Mouse (Mus musculus) lung, postnatal 0 days (tissue): ENCODE measurements around the gene Bricd5. TPM values are rescaled to one million over a fixed set of nuclear protein-coding genes. Genes with fewer than 3 reads are reported as not detected.
A peak's percentile ranks its signal among the peaks of the same experiment; 100 is the strongest.
"Not testable (repeated sequence)": the region's sequence is repeated elsewhere in the genome, so short reads cannot be mapped to it uniquely, and the experiment has no call there.

ENCODE experiments used
- ATAC-seq: fragments of 200-750 bp; cut with Nextera tagmentation; 2 replicates; pipeline ENCODE4 v1.8.0; 2017; ENCODE audit warnings: moderate library complexity
- DNase-seq: peaks from one replicate; pipeline ENCODE4 v3.0.0-alpha.2; 2016; ENCODE audit warnings: low spot score
- H3K27ac ChIP-seq: fragments of 300-500 bp; sonication (generic); 2 replicates; pipeline ENCODE4 v1.5.1; 2014; ENCODE audit warnings: antibody characterized with exemption, mild to moderate bottlenecking, low read length, mixed read lengths
- H3K27me3 ChIP-seq: fragments of 300-500 bp; sonication (generic); replicated peaks from 2 replicates; pipeline ENCODE4 v1.6.1; 2014; ENCODE audit warnings: low read length, mixed read lengths; ENCODE audit not compliant: insufficient read depth
- H3K36me3 ChIP-seq: fragments of 300-500 bp; sonication (generic); 2 replicates; pipeline ENCODE4 v1.6.1; 2014; ENCODE audit warnings: low read length, mixed read lengths; ENCODE audit not compliant: insufficient read depth
- H3K4me1 ChIP-seq: fragments of 300-500 bp; sonication (generic); 2 replicates; pipeline ENCODE4 v1.6.1; 2014; ENCODE audit warnings: antibody characterized with exemption, low read depth, low read length, mixed read lengths; ENCODE audit not compliant: insufficient read depth
- H3K4me2 ChIP-seq: fragments of 300-500 bp; sonication (generic); replicated peaks from 2 replicates; pipeline ENCODE4 v1.6.1; 2014; ENCODE audit warnings: low read depth, mild to moderate bottlenecking, low read length, moderate library complexity, mixed read lengths
- H3K4me3 ChIP-seq: fragments of 300-500 bp; sonication (generic); 2 replicates; pipeline ENCODE4 v1.5.1; 2014; ENCODE audit warnings: low read depth, low read length
- H3K9ac ChIP-seq: fragments of 300-500 bp; sonication (generic); replicated peaks from 2 replicates; pipeline ENCODE4 v1.6.1; 2014; ENCODE audit warnings: low read depth, mild to moderate bottlenecking
- H3K9me3 ChIP-seq: fragments of 300-500 bp; sonication (generic); 2 replicates; pipeline ENCODE4 v1.6.1; 2016; ENCODE audit warnings: low read length, mixed read lengths
- CTCF ChIP-seq: IDR thresholded peaks from 2 replicates; pipeline ENCODE4 v1.5.1; 2016; ENCODE audit warnings: antibody characterized with exemption, mild to moderate bottlenecking
- EP300 ChIP-seq: IDR thresholded peaks from 2 replicates; pipeline ENCODE4 v1.6.1; 2016; ENCODE audit warnings: antibody characterized with exemption, mild to moderate bottlenecking, control low read depth
- WGBS: fragments of 180-500 bp; shearing (Covaris S2); extraction: QIAGEN DNeasy Blood & Tissue Kit; methylation state at CpG from one replicate; pipeline ENCODE4 v1.1.7; 2014; 5-methylcytosine and 5-hydroxymethylcytosine counted together
- polyA plus RNA-seq: library from polyadenylated mRNA; unstranded; fragments of >200 nt; fragmentation: Nextera tagmentation; extraction: Ambion mirVana; gene quantifications from 2 replicates; pipeline ENCODE4 v1.2.1, GENCODE M21; 2015

The Bricd5 gene
- polyA plus RNA-seq, 1 experiment from 2014 or later: not detected

DNA sequence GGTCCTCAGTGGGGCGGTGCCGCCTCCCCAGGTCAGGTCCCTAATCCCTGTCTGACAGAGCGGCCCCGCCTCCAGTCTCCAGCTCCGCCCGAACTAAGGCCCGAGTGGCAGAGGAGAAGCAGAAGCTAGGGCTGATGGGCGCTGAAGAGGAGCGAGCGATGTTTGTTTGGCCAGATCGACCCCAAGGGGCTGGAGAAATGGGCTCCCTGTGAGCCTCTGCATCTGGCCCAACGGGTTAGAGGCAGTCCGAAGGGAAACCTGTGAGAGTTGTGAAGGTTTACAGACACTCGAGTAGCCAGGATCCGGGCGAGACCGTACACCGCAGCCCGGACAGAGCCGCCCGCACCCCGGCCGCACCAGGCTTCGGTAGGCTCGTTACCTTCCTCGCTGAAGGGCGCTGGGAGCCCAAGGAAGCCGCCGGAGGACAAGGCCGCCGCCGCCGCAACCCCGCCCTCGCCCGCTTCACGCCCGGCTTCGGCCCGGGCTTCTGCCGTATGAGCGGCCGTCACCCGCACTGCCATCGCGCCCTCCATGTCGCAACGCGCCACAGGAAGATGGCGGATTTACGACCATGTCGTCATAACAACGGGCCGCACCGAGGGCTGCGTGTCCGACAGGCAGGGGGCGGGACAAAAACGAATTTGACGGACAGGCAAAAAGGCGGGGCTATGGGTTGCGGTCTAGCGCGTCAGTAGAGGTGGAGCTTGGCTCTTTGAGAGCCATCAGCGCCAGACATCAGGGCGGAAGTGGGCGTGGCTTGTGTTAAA lies 18.7 kb upstream of the Bricd5 start:
- Histone ChIP-seq H3K4me3 (peak overlapping the region; percentile 83), H3K27me3 (no peaks in the 10 kb centered on the region), H3K27ac (peak overlapping the region; percentile 96), H3K36me3 (no peaks in the 10 kb centered on the region), H3K9ac (peak overlapping the region; percentile 83), H3K9me3 (no peaks in the 10 kb centered on the region), H3K4me2 (peak overlapping the region; percentile 64), H3K4me1 (no peaks in the 10 kb centered on the region)
- DNase-seq (peak; percentile 100), ATAC-seq (peak; percentile 93)
- WGBS: 3% methylated on average over 64 of the region's 67 CpGs
- TF ChIP-seq CTCF (peak; percentile 43), EP300 (no peak)

DNA sequence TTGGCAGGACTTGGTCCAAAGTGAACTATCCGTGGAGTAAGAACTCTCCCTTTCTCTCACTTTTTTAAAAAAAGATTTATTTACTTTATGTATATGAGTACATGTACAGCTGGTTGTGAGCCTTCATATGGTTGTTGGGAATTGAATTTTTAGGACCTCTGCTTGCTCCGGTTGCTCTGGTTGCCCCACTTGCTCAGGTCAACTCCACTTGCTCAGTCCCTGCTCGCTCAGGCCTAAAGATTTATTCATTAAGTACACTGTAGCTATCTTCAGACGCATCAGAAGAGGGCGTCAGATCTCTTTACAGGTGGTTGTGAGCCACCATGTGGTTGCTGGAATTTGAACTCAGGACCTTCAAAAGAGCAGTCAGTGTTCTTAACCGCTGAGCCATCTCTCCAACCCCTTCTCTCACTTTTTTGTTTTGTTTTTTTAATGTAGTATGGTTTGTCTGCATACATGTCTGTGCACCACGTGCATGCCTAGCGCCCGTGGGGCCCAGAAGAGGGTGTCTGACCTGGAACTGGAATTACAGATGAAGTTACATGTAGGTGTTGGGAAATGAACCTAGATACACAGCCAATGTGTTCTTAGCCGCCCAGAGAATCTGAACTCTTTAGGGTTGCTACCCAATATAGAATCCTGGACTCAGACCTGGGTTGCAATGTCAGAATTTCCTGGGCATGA lies 18.0 kb upstream of the Bricd5 start:
- H3K27me3 ChIP-seq, H3K9me3 ChIP-seq, H3K4me1 ChIP-seq, H3K36me3 ChIP-seq, H3K9ac ChIP-seq, H3K4me3 ChIP-seq, DNase-seq, H3K27ac ChIP-seq: not testable (repeated sequence)
- 49% methylated on average over 10 of the region's 10 CpGs for WGBS
- peak overlapping the region; percentile 64; the same call in 1 of the 2 replicates for H3K4me2 ChIP-seq
- ATAC-seq: peak; percentile 8

DNA sequence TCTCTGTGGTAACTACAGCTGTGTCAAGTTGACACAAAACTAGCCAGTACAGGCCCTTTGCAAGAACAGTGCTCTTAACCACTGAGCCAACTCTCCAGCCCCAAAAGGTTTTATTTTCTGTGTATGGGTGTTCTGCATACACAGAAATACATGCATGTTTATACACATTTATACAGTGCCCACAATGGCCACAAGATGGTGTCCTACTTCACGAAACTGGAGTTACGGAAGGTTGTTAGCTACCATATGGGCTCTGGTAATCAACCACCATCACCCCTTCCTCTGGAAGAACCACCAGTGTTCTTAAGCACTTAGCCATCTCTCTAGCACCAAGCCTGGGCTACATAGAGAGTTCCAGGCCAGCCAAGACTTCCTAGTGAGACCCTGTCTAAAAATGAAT lies 12.1 kb upstream of the Bricd5 start:
- TF ChIP-seq CTCF: peak; percentile 69
- TF ChIP-seq EP300: no peak
- ATAC-seq: no peak
- 61% methylated on average over 2 of the region's 2 CpGs for WGBS

DNA sequence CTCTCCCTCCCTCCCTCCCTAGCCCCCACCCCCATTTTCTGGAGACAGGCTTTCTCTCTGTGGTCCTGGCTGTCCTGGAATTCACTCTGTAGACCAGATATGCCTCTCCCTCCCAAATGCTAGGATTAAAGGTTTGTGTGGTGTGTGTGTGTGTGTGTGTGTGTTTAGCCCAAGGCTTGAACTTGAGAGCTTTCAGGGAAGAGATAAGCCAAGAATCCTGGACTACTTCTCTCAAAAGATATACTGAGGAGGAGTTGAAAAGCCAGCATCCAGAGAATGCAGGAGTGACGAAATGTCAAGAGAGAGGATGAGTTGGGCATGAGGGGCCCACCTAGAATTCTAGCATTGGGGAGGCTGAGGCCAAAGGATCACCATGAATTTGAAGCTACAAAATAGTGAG lies 10.8 kb upstream of the Bricd5 start:
- Histone ChIP-seq H3K27me3 (no peaks in the 10 kb centered on the region), H3K9ac (no peak overlapping the region), H3K4me2 (no peak overlapping the region), H3K27ac (no peak overlapping the region), H3K9me3 (no peaks in the 10 kb centered on the region), H3K4me3 (no peak overlapping the region), H3K4me1 (no peaks in the 10 kb centered on the region), H3K36me3 (no peaks in the 10 kb centered on the region)
- ATAC-seq (no peak), DNase-seq (no peak)
- WGBS: 55% methylated on average over 1 of the region's 1 CpGs
- TF ChIP-seq EP300 (no peak), CTCF (no peak)

More for the DNA sequence above, 12.1 kb upstream of the Bricd5 start:
- Histone ChIP-seq H3K9ac (no peak overlapping the region), H3K4me3 (no peak overlapping the region), H3K36me3 (no peaks in the 10 kb centered on the region), H3K27ac (no peak overlapping the region), H3K9me3 (no peaks in the 10 kb centered on the region), H3K27me3 (no peaks in the 10 kb centered on the region), H3K4me1 (no peaks in the 10 kb centered on the region), H3K4me2 (no peak overlapping the region)
- DNase-seq: peak; percentile 33

DNA sequence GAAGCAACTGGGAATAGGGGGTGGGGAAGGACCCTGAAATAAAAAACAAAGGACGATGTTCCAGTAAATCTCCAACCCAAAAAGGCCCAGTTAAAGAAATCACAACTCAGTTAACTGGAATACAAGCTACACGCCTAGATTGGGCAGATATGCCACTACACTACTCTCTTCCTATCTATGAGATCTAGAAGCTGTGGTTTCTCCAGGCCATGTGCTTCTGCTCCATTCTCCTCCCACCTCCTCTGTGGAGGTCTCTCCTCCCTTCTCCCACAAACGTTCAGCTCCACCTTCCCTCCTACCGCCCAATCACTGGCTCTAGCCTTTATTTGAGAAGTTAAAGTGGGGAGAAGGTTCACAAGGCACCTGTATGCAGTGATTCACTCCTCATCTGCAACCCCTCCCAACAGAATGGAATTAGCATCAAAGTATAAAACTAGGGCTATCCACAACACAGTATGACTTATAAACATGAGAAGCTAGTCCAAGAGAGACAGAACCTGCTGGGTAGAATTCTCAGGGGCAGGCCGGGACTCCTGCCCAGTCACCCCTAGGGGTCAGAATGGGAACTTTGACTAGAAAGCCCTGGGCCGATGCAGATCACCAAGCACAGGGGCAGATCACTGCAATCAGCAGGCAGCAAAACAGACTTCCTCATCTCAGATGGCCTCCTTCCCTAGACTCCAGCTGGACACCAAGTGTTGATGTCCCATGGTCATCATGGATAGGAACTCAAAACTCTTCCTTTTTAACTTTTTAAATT lies 10.1 kb upstream of the Bricd5 start:
- TF ChIP-seq CTCF: no peak; the same call in 1 of the 2 replicates
- no peak for TF ChIP-seq EP300
- DNase-seq (no peak), ATAC-seq (no peak)
- no peaks in the 10 kb centered on the region for H3K9me3 ChIP-seq
- WGBS: 44% methylated on average over 6 of the region's 6 CpGs
- no peaks in the 10 kb centered on the region for H3K4me1 ChIP-seq
- no peaks in the 10 kb centered on the region for H3K27me3 ChIP-seq
- H3K4me2 ChIP-seq: no peak overlapping the region
- no peak overlapping the region for H3K4me3 ChIP-seq
- H3K27ac ChIP-seq: no peak overlapping the region
- no peak overlapping the region for H3K9ac ChIP-seq
- no peaks in the 10 kb centered on the region for H3K36me3 ChIP-seq

DNA sequence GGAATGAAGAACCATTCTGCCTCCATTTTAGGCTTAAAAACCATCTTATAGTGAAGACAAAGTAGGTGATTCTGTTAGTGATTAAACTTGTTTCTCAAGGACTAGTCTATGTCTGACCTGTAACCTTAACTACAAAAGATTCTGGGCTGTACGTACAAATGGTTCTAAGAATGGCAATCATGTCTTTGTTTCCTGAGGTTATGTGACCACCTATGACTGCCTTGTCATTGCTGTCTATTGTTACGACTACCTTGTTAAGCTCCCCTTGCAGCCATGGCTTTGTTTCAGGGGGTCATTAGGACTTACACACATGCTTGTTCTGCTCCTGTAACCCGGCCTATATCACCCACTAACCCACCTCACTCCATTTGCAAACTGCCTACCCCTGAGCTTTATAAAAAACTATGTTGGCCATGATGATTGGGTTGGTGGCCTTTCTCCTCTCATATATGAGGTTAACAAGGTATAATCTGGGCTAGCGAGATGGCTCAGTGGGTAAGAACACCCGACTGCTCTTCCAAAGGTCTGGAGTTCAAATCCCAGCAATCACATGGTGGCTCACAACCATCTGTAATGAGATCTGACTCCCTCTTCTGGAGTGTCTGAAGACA lies 4.9 kb upstream of the Bricd5 start:
- H3K9ac ChIP-seq: no peak overlapping the region
- no peak for DNase-seq

More for the DNA sequence above, 4.9 kb upstream of the Bricd5 start:
- H3K9me3 ChIP-seq: no peaks in the 10 kb centered on the region
- H3K4me2 ChIP-seq: no peak overlapping the region
- H3K27ac ChIP-seq: no peak overlapping the region
- 88% methylated on average over 5 of the region's 5 CpGs for WGBS
- no peaks in the 10 kb centered on the region for H3K36me3 ChIP-seq
- no peak for TF ChIP-seq EP300
- TF ChIP-seq CTCF: no peak
- H3K4me1 ChIP-seq: peaks cover 20% of the 10 kb centered on the region; the same call in 1 of the 2 replicates
- H3K4me3 ChIP-seq: no peak overlapping the region
- no peak for ATAC-seq
- no peaks in the 10 kb centered on the region for H3K27me3 ChIP-seq
